Comparison of ENCODE assay signal across 8 mouse cellular contexts in the genomic region with DNA sequence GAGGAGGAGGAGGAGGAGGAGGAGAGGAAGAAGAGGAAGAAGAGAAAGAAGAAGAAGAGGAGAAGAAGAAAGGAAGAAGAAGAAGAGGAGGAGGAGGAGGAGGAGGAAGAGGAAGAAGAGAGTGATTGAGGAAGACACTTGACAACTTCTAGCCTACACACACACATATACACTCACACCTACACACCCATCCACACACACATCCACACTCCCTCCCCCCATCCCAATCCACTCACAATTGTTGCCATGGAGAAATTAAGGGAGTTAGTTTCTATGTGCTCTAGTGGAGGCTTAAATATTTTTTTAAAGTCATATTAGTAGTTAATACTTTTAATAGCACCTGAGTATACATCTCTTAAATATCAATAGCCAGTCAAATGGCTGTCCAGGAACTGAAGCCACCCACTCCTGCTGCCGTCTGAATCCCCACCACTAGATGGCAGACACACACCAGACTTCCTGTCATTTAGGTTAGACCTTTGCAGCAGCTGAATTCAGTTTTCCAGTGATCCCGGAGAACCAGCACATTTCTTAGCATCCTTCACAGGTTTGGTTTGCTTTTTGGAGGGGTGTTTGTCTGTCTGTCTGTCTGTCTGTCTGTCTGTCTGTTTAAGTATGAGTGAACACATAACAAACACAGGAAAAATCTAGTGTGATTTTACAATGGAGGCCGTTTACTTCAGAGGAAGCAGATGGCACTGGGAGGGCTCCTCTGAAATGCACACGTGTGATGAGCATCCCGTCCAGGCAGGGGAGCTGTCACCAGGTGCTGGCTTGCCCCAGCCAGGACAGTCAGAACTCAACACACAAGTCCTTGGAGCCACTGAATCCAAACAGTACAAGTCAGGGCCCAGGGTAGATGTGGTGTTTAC.
DNase-seq lines count a peak whose midpoint lies in the region; ATAC-seq and TF ChIP-seq lines count a peak whose summit lies in the region.

No protein-coding gene starts in this region.

- H3K4me3 ChIP-seq in embryonic facial prominence, embryonic 11.5 days (ENCODE audit: low read depth, low read length), result no peak overlapping the region
- H3K4me3 ChIP-seq in kidney, embryonic 16.5 days (ENCODE audit: low read length), result no peak overlapping the region
- no peak overlapping the region for H3K4me3 ChIP-seq in liver, adult 2 months (ENCODE audit: insufficient read depth, low read depth, low read length)

- peak; percentile 86 for TF ChIP-seq CTCF in liver, adult 2 months (IDR thresholded peaks at IDR 0.05; ENCODE audit: low read depth, low read length)

- ATAC-seq in embryonic facial prominence, embryonic 11.5 days (replicated peaks; ENCODE audit: insufficient number of reproducible peaks, low FRiP score, low TSS enrichment, low read depth), result peak; percentile 42; the same call in 1 of the 2 replicates
- ATAC-seq in kidney, embryonic 16.5 days (ENCODE audit: low FRiP score, low TSS enrichment), result peak; percentile 70; the same call in 1 of the 2 replicates

- no peak overlapping the region for H3K9ac ChIP-seq in embryonic facial prominence, embryonic 11.5 days (replicated peaks; ENCODE audit: low read length)
- no peak overlapping the region for H3K9ac ChIP-seq in kidney, embryonic 16.5 days (replicated peaks; ENCODE audit: low read length)
- no peak overlapping the region for H3K9ac ChIP-seq in liver, adult 2 months (ENCODE audit: low read depth, low read length)

- no peaks in the 10 kb centered on the region for H3K36me3 ChIP-seq in embryonic facial prominence, embryonic 11.5 days (replicated peaks; ENCODE audit: control insufficient read depth, insufficient read depth, low read depth, low read length)
- H3K36me3 ChIP-seq in kidney, embryonic 16.5 days (ENCODE audit: insufficient read depth, low read length), result peaks cover 14% of the 10 kb centered on the region; the same call in 1 of the 2 replicates
- no peaks in the 10 kb centered on the region for H3K36me3 ChIP-seq in liver, adult 2 months (ENCODE audit: control insufficient read depth, insufficient read depth, low read length)
- H3K36me3 ChIP-seq in splenic B cell, adult 2 months (ENCODE audit: control insufficient read depth, insufficient read depth, low read length, poor library complexity, severe bottlenecking), result no peaks in the 10 kb centered on the region

- no peak for TF ChIP-seq POLR2A in liver, adult 2 months (IDR thresholded peaks at IDR 0.05; ENCODE audit: extremely low read depth, insufficient read depth, low read length)

- H3K79me2 ChIP-seq in liver, adult 2 months (ENCODE audit: control insufficient read depth, insufficient read depth, low read length), result no peaks in the 10 kb centered on the region

- H3K27ac ChIP-seq in embryonic facial prominence, embryonic 11.5 days (replicated peaks; ENCODE audit: low read depth, low read length), result no peak overlapping the region
- no peak overlapping the region for H3K27ac ChIP-seq in kidney, embryonic 16.5 days (ENCODE audit: low read length)
- H3K27ac ChIP-seq in liver, adult 2 months (replicated peaks; ENCODE audit: insufficient read depth, low read depth, low read length), result no peak overlapping the region

- DNase-seq in 3T3-L1 (ENCODE audit: low read depth, low spot score), result peak; percentile 92
- DNase-seq in adrenal gland, postnatal 25 days, result peak; percentile 78
- peak; percentile 87 for DNase-seq in embryonic facial prominence, embryonic 11.5 days (ENCODE audit: low spot score)
- peak; percentile 87 for DNase-seq in heart, adult 8-10 months (ENCODE audit: low spot score)
- DNase-seq in liver, adult 2 months (ENCODE audit: extremely low read depth, low read depth, low spot score), result peak; percentile 53
- DNase-seq in natural killer cell, adult 2 months (ENCODE audit: low spot score in 2 of 2), result peak; percentile 49 to 76
- DNase-seq in splenic B cell, adult 2 months (ENCODE audit: low read depth, low spot score), result peak; percentile 88

- 3% methylated on average over 5 of the region's 5 CpGs for WGBS in embryonic facial prominence, embryonic 11.5 days
- 2% methylated on average over 5 of the region's 5 CpGs for WGBS in kidney, embryonic 16.5 days
- 13% methylated on average over 5 of the region's 5 CpGs for WGBS in liver, adult 2 months

- H3K4me2 ChIP-seq in embryonic facial prominence, embryonic 11.5 days (ENCODE audit: low read depth, low read length), result no peak overlapping the region
- H3K4me2 ChIP-seq in kidney, embryonic 16.5 days (replicated peaks; ENCODE audit: low read depth, low read length), result no peak overlapping the region

- H3K4me1 ChIP-seq in embryonic facial prominence, embryonic 11.5 days (ENCODE audit: control insufficient read depth, insufficient read depth, low read length), result no peaks in the 10 kb centered on the region
- H3K4me1 ChIP-seq in kidney, embryonic 16.5 days (ENCODE audit: insufficient read depth, low read length), result no peaks in the 10 kb centered on the region
- H3K4me1 ChIP-seq in liver, adult 2 months (ENCODE audit: control insufficient read depth, insufficient read depth, low read length), result no peaks in the 10 kb centered on the region

- H3K27me3 ChIP-seq in embryonic facial prominence, embryonic 11.5 days (ENCODE audit: control insufficient read depth, insufficient read depth, low read length), result no peaks in the 10 kb centered on the region
- H3K27me3 ChIP-seq in kidney, embryonic 16.5 days (ENCODE audit: insufficient read depth, low read length), result no peaks in the 10 kb centered on the region
- H3K27me3 ChIP-seq in liver, adult 2 months (ENCODE audit: control insufficient read depth, insufficient read depth, low read length), result no peaks in the 10 kb centered on the region
- no peaks in the 10 kb centered on the region for H3K27me3 ChIP-seq in splenic B cell, adult 2 months (ENCODE audit: control insufficient read depth, insufficient read depth, low read length, poor library complexity, severe bottlenecking)

- H3K9me3 ChIP-seq in embryonic facial prominence, embryonic 11.5 days (replicated peaks; ENCODE audit: control insufficient read depth, low read length), result no peaks in the 10 kb centered on the region
- no peaks in the 10 kb centered on the region for H3K9me3 ChIP-seq in kidney, embryonic 16.5 days (ENCODE audit: low read length)
